Mouse (Mus musculus): ENCODE results near the gene Gm7534.
A peak's percentile ranks its signal among the peaks of the same experiment; 100 is the strongest.

Gm7534 gene

GRCm38 (mm10) chr4:134202904-134203303 lies at the start of gene Gm7534:
TSS of gene Gm7534 (minus strand) at chr4:134203004.
- DNase-seq = no peak

GRCm38 (mm10) chr4:134252131-134252910 lies 49.5 kb upstream of the Gm7534 start:
- DNase-seq = peak; percentile 45 to 54

- DNase-seq = peak in 1 of 2 experiments; percentile 30
Observed at GRCm38 (mm10) chr4:134251241-134252130, 48.7 kb upstream of the Gm7534 start.

- DNase-seq = no peak
Observed at GRCm38 (mm10) chr4:134250930-134251240, 48.1 kb upstream of the Gm7534 start.

GRCm38 (mm10) chr4:134250116-134250929 lies 47.5 kb upstream of the Gm7534 start:
- no peak for DNase-seq

GRCm38 (mm10) chr4:134249651-134250050 lies 46.8 kb upstream of the Gm7534 start:
- DNase-seq = peak; percentile 57 to 69

GRCm38 (mm10) chr4:134246719-134247258 lies 44.0 kb upstream of the Gm7534 start, which contains the start of gene Gm30191:
TSS of gene Gm30191 (plus strand) at chr4:134246935.
- DNase-seq = no peak

GRCm38 (mm10) chr4:134246256-134246655 lies 43.5 kb upstream of the Gm7534 start:
- DNase-seq = no peak

- peak; percentile 93 to 95 for DNase-seq
Observed at GRCm38 (mm10) chr4:134245148-134245843, 42.5 kb upstream of the Gm7534 start, which contains the start of gene Zfp593. TSS of gene Zfp593 (minus strand) at chr4:134245592.

- no peak for DNase-seq
Observed at GRCm38 (mm10) chr4:134243516-134244250, 40.9 kb upstream of the Gm7534 start, which contains the start of gene E130218I03Rik. TSS of gene E130218I03Rik (plus strand) at chr4:134243662.

GRCm38 (mm10) chr4:134238686-134239085 lies 35.9 kb upstream of the Gm7534 start:
- DNase-seq = no peak

GRCm38 (mm10) chr4:134238279-134238651 lies 35.5 kb upstream of the Gm7534 start, which contains the start of gene Cnksr1:
TSS of gene Cnksr1 (minus strand) at chr4:134238399.
- DNase-seq = peak; percentile 96 to 98

- peak; percentile 37 to 45 for DNase-seq
Observed at GRCm38 (mm10) chr4:134237582-134238278, 34.9 kb upstream of the Gm7534 start.

- DNase-seq = no peak
Observed at GRCm38 (mm10) chr4:134234876-134235275, 32.1 kb upstream of the Gm7534 start.

- DNase-seq = no peak
Observed at GRCm38 (mm10) chr4:134230431-134230830, 27.6 kb upstream of the Gm7534 start.

- DNase-seq = no peak
Observed at GRCm38 (mm10) chr4:134227194-134227593, 24.4 kb upstream of the Gm7534 start, which contains the start of gene Catsper4. TSS of gene Catsper4 (minus strand) at chr4:134227383.

GRCm38 (mm10) chr4:134222793-134223600 lies 20.2 kb upstream of the Gm7534 start:
- no peak for DNase-seq

GRCm38 (mm10) chr4:134206488-134207053 lies 3.8 kb upstream of the Gm7534 start:
- no peak for DNase-seq

- no peak for DNase-seq
Observed at GRCm38 (mm10) chr4:134203340-134203896, 614 bp upstream of the Gm7534 start.
